Mouse (Mus musculus) heart, postnatal 25 days (tissue): ENCODE measurements at regions not wholly inside any gene's neighbourhood (a gene's known extent, or its start where the extent isn't known, plus 50 kb on each side); places are given as distances from the start of the nearest gene placed in this dataset.

ENCODE experiments used
- DNase-seq: peaks from one replicate; pipeline ENCODE4 v3.0.0; 2022; ENCODE audit warnings: low spot score
- intact Hi-C: fragments of 180-260 bp; cut with DNase I; formaldehyde crosslinking; loops from one replicate; pipeline ENCODE4 v1.15.1; 2025

DNA sequence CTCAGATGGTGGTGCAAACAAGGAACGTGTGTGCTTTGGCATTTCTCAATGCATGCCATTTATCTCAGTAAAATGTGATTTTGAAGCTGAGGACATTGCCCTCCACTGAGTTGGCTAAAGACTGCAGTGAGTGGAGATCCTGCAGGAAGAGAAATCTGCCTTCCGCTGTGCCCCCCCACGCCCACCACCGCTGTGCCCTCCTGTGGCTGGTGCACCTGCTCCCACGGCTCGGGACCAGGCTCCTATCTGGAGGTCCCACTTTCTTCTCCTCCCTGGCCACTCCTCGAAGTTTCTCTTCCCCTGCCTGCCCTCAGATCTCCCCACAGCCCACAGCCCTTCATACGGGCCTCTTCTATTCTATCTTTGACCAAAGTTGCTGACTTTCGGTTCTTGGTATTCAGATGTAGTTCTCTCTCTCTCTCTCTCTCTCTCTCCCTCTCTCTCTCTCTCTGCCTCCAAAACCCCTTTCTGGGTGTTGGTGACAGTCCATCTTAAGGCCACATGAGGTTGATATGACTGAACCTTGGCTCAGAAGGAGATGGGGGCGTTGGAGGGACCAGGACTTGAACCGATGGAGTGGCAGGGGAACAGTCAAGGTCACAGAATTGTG, 139.2 kb downstream of the Cdc5l start:
- intact Hi-C loops, result no loop called here
- no peak for DNase-seq

DNA sequence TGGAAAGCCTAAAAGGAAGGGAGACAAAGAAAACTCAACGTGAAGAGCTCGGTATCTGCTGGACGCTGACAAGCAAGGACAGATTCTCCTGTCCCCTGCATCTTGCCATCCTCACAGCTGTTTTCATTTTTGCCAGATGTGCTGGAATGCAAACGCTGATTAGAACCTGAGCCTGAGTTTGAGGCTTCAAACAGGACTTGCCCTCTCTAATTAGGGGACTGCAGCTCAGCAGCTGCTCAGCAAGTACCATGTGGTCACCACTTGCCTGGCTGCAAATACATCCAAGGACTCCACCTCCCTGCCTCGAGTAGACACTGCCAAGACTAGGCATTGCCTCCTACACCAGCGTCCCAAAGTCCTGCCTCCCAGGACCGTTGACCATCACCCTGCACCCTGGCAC, 140.7 kb downstream of the Cdc5l start:
- no peak for DNase-seq
- intact Hi-C loops, result no loop called here

DNA sequence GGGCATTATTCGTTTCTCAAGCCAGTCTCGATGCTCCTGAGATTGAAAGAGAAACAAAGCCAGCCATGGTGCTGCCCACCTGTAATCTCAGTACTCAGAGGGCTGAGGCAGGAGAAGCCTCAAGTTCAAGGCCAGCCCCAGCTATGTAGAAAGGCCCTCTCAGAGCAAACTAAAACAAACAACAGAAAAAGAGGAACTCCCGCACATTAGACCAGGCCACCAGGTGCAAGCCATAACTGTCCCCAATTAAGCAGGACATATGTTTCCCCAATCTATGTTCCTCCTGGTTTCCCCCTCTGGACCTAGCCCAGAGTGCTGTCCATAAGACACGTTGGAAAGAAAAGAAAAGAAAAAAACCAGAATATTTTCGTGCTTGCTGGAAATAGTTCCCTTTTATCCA, 142.5 kb downstream of the Cdc5l start:
- no peak for DNase-seq
- intact Hi-C loops, result no loop called here

DNA sequence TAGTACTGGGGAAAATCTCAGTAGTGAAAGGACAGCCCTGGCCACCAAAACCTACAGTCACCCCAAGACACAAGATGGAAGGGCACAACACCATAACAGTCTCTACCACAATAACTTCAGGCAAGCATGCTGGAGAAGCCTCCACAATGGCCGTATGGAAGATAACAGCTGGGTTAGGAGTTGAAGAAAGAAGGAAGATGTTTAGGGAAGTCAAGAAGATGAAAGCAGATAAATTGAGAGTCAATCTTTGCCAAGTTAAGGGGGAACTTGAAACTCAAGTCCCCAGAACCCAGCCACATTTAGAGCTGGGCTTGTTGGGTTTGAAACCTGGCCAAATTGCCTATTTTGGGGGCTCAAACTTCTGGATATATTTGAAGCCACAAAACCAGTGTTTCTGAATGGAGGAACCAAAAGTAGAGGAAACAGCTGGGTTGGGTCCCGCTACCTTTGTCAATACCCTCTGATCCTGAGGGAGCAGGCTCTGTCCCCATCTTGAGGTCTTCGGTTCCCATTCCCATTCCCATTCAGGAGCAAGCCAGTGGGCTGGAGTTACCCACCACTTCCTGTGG, 147.8 kb downstream of the Cdc5l start:
- intact Hi-C loops, result no loop called here
- DNase-seq, result no peak

DNA sequence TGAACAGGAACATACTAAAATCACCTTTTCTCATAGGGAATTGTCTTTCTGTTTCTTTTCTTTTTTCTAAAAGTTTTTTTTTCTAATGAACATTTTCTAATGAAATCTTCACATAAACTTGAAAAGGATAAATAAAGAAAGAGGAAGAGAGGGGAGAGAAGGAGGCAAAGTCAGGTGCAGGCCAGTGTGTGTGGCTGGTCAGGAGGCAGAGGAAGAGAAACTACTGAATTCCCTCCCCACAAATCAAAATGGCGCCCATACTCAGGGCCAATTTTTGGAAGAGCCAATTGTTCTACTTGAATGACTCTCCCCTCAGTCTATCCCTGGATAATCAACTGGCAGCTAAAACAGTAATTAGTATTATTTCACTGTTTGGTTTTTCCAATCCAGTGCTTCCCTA, 152.0 kb downstream of the Cdc5l start:
- intact Hi-C loops, result no loop called here
- DNase-seq, result no peak

DNA sequence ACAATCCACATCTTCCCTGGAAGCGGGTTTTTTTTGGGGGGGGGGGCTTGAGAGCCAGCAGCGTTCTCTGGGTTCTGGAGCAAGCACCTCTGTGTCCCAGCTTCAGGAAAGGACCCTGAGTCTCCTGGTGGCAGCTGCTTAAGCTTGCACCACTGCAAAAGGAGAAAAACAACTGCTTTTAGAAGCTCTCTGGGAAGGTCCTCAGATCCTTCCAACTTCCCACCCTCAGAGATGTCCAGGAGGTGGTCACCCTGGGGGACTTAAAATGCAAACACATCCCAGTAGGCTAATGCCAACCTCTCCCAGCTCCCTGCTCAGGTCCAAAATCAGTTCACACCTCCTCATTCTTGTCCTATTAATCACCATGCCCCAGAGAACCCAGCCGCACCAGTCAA, 153.7 kb downstream of the Cdc5l start:
- no peak for DNase-seq
- intact Hi-C loops, result no loop called here

DNA sequence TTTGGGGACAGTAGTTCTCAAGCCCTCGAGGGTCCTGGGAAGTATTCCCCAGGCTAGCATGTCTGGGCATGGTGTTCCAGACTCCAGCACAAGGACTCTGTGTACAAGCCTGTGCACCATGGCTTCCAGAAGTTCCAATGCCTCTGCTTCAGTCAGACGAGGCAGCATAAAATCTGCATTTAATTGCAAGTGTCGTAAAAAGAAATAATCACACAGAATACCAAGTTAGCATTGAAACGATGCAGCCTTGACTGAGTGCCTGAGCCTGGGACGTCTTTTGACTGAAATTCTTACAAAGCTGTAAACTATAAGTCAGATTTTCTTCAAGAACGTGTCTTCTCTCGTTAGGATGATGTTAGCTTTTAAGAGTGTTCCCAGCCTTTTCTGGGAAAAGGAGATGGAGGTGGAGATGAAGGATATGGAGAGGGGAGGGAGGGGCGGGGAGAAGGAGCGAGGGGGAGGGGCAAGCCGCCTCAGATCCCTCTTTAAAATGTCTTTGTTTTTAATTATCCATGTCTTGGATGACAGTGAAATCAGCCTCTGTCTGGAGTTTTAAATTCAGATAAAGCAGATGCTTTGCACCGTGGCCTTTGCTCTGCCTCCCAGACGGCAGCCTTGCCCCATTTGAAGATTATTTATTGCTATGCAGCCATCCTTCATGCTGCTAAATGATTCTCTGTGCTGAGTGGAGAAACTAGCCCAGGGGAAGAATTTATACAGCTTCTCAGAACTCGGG, 154.3 kb downstream of the Cdc5l start:
- intact Hi-C loops, result no loop called here
- no peak for DNase-seq

DNA sequence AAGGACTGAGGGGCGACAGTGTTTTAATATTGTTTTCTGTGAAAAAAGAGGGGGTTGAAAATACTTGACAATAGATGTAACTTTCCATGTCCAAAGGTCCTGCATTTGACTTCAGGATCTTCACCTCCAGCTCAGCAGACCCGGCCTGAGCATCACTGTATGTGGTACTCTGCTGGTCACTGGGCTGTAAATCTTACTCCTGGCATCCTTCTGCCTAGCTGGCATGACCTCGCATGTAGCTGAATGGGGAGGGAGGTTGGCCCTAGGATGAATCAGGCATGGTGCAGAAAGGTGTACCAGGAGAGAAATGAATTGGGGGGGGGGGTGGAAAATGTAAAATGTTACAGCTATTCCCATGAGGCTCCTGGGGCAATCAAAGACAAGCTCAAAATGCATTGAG, 156.0 kb downstream of the Cdc5l start:
- DNase-seq, result no peak
- intact Hi-C loops, result no loop called here

DNA sequence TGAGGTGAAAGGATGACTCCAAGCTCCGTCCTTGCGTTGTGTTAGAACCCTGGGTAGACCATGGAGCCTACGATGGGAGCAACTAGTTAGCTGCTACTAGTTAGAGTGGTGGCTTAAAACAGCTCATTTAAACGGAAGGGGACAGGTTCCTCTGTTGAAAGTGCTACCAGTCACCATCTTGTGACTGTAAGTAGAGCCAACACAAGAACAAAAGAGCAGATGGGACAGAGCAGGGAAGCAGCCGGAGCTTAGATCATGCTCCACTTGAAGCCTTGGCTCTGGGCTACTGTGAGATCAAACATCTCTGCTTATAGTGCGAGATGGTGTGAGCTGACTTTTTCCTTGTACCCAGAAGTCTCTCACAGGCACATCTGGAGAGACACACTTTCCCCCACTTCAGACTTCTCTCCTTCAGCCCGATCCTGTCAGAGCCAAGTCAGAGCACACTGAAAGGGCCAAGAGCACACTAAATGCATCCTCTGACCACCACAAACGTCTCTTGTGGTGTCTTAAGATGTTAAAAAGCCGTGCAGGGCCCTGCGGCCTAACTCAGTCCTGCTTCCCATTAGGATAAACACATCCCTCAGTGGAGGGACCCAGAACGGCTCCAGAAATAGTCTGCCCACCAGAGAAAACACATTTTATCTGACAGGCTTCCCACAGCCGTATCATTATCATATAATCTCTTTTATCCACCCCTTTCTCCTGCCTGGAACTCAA, 156.7 kb downstream of the Cdc5l start:
- DNase-seq, result no peak
- intact Hi-C loops, result no loop called here

DNA sequence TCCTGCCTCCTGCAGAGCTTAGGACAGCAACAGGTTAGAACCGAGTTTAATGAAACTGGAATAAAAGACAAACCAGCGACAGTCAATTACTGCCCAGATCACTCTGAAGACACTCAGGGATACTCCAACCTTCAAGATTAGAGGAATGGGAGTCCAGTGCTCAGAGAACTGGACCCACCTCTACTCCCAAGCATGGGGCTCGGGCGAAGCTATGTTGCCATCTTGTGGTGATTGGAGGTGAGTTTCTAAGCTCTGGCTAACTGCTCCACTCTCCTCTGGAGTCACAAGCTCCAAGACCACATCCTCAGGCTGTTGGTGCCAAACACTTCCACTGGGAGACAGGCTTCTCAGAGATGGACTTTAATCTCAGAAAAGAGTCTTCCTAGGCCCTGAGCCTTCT, 158.6 kb downstream of the Cdc5l start:
- no peak for DNase-seq
- intact Hi-C loops, result no loop called here

DNA sequence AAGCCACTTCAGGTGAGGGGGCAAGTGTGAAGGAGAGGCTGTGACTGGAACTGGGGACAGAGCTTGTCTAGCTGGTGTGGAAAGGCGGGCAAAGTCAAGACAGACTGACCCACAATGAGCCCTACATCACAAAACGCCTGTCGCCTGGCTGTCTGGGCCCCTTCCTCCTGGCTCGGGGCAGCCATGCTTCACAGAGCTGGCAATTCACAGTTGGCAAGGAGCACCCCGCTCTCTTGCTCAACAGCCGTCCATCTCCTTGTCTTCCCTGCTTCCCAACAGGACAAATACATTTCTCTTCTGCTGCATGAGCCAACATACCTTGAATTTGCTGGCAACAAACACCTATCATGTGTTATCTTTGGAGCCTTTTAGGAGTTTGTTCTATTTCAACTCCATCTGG, 166.8 kb downstream of the Cdc5l start:
- no peak for DNase-seq
- intact Hi-C loops, result no loop called here

DNA sequence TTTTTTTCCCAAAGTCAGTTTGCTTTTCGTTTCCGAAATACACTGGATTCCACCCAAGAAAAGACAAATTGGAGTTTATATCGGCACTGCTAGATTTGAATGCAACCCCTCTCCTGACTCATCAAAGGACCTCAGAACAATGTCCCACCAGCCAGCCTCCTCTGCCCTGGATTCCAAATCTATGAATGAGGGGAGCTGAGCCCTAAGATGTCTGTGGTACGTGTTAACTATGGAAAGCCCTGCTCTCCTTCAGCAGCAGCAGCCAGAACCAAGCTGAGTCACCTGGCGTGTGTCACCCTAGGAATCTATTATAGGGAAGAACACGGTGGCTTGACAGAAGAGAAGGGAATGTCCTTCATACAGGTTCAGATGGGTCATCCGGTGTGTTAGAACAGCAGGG, 167.9 kb downstream of the Cdc5l start:
- intact Hi-C loops, result no loop called here
- no peak for DNase-seq

DNA sequence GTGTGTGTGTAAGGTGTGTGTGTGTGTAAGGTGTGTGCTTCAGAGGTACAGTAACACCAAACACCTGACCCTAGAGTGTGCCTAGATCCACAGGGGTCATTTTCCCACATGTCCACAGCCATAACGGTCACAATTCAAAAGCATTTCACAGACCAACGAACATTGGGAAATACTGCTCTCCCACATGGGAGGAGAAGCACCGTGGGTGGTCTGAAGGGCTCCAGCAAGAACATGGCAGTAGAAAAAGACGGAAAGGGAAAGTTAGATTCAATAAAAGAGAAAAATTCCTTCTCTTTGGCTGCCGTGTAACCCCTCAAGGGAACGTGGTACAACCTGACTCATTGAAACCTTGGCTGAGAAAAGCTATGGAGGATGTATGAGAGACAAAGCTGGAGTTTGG, 169.1 kb downstream of the Cdc5l start:
- no peak for DNase-seq
- intact Hi-C loops, result no loop called here

DNA sequence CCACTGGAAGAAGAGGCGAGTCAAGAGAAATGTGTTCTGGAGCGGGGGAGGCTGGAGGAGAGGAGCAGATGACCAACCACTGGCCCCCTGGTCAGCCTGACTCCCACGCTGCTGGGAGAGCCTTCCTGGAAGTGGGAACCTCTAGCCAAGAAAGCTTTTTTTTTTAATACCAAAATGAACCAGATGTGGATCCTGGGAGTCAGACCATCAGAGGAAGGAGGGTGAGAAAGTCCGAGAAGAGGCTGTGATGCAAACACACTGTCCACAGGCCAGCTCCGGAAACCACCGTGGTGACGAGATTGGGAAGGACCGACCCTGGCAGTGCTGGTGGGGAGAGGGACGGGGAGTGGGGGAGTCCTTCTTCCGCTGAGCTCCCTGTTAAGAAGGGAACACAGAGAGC, 173.1 kb downstream of the Cdc5l start:
- intact Hi-C loops, result no loop called here
- no peak for DNase-seq

DNA sequence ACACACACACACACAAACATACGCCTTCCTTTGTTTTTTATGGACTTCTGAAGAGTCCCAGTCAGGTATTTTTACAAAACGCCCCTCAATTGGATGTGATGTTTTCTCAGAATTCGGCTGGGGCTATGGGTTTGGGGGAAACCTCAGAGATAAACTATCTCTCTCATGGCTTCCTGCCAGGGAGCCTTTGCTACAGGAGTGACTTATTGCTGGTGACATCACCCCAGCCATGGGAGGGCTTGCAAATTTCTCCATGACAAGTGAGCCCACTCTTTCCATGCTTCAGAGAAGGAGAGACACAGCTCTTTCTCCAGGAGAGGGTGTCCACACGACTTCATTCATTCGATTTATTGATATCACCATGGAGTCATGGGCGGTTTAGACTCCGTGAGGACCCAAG, 175.5 kb downstream of the Cdc5l start:
- no peak for DNase-seq
- intact Hi-C loops, result loop anchor here (10.0 kb wide), 1 partner anchor 993 kb away; no protein-coding TSS in a partner anchor

DNA sequence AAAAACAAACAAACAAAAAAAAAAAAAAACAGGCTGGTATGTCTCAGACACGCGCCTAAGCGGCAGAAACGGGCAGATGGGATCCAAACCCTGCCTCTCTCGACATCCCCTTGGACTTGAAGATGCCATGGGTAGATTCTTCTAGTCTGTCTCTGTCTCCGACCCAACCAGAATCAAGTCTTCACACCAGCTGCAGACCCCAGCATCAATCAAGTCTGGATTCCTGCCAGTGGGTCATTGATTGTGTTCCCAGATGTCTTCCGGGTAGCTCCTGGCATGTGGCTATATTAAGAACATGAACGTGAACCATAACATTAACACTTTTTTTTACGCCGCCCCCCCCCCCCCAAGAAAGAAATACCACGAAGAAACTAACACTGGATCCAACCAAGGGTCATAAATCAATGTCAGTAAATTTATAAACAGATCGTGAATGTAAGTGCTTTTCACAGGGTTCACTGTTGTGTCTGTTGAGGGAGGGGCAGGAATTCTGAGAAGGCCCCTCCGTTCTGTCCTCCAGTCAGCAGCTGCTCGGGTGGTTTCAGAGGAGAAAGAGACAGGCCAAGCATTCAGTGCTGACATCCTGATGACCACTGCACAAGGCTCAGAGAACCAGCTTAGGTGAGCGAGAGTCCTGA, 180.8 kb downstream of the Cdc5l start:
- DNase-seq, result no peak
- intact Hi-C loops, result loop anchor here (10.0 kb wide), 1 partner anchor 988 kb away; no protein-coding TSS in a partner anchor

DNA sequence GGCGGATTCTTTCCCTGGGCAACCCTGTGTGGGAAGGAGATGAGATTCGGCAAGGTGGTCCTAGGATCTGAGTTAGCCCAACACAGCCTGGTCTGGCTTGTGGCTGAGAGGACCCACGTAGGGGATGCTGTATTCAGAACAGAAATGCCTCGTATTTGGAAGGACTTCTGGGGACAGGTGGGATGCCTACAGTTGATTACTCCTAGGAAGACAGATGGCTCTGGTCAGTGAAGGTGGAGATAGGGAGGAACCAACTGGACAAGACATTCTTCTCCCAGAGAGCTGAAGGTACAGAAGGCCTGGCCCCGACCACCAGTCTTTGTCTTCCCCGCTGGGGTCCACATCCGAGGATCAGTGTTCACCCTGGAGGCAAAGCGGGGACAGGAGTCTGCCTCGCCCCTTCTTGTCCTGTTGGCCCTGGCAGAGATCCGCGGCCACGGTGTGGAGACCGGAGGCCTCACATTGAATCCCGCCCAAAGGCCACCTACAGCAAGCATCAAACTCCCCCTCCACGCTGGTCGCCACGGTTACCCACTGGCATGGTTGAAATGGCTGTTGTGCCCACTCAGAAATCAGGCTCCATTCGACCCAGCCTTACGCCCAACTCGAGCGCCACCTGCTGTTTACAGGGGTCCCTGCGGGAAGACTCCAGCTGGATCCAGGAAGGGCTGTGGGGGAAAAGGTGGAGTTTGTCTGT, 182.4 kb downstream of the Cdc5l start:
- intact Hi-C loops, result loop anchor here (2.0 to 10.0 kb wide), 2 partner anchors 794 to 986 kb away; no protein-coding TSS in a partner anchor
- no peak for DNase-seq

DNA sequence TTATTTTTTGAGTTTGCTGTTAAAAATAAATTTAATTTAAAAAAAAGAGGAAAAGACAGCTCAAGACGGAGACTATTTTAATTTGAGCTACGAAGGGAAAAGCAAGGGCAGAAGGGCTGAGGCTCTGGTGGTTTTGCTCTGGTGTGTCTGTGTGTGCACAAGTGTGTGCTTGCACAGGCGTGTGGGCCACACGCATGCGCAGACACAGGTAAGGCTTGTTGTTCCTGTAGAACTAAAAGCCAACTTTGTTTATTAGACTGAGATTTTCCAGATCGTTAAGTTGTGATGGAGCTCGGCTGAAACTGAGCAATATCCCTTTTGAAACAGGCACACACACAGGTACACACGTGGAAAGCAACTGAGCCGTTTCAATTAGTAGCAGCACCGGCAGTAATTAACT, 183.1 kb downstream of the Cdc5l start:
- no peak for DNase-seq
- intact Hi-C loops, result loop anchor here (2.0 to 10.0 kb wide), 2 partner anchors 794 to 986 kb away; no protein-coding TSS in a partner anchor

DNA sequence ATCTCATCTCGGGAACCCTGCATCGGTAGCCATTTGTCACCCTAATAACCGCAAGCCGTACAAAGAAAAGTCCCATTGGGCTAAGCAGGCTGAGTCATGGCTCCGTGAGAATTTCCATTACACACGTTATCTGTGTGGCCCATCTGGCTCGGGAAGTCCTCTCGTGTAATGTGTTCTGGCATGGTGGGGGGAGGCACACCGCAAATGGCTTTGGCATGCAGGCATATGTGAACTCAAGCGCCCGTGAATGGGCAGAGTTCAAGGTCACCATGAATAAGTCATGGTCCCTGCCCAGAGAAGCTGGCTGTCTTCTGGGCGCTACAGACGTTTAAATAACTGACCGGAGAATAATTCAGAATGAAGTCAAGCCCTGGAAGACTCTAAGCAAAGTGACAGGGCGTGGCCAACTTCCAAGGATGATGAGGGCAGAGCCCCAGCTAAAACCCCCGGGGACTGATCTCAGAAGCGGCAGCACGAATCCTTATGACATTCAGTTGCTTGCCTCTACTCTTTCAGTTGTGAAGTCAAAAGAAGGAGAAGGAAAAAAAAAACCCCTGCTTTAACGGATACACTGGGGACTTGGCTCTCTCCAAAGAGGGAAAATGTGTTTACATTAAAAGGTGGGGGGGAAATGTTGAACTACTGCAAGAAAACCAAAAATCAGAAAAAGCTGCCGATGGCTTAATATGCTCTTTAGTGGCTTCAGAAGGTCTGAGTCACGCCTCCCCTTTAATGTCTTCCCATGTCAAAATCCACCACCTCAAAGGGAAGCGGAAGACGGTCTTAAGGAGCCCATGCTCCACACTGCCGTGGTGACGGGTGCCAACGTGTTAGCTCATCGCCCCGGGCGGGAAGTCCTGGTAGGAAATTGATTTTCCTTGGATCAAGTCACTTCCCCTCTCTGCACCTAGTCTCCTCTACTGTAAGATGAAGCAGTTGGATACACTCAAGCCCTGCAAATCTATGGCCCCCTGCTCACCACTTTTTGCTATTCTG, 186.1 kb downstream of the Cdc5l start:
- intact Hi-C loops, result no loop called here
- DNase-seq, result no peak
